In the genomic region with DNA sequence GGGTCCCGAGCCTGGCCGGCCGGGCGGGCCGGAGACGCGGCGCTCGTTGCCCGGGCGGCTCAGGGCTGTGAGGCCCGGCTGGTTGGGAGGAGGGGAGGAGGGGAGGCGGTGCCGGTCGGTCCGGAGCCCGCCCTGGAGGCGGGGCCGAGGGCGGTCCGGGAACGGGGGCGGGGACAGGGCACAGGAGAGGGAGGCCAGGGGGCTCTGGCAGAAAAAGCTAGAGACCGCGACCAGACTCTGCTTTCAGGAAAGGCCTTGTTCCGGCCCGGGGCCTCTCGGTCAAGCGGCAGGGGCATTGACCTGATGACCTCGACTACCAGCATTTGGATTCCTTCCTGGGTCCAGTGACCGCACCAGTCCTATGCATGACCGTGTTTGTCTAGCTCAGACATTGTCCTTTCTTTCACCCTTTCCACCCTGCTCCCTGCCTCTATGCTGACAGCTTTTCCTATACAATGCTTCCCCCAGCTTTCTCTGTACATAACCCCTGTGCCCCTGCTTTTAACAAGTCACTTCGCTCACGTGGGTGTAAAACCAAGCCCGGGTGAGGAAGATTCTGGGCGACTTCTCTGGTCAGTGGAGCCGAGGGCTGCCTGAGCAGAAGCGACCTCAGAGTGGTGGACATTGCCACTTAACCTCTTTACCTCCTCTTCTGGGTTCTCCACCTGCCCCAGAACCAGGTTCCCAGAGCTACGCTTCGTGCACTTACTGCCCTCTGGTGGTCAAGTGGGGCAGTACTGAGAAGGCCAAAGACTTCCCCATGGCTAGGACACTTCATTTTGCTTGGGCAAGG, we compare ENCODE assay signal across 8 mouse cellular contexts. TPM values are rescaled to one million over a fixed set of nuclear protein-coding genes. Genes with fewer than 3 reads are reported as not detected.
DNase-seq lines count a peak whose midpoint lies in the region; ATAC-seq and TF ChIP-seq lines count a peak whose summit lies in the region.

No protein-coding gene starts in this region.

- no peak for TF ChIP-seq POLR2A in olfactory bulb, adult 2 months (IDR thresholded peaks at IDR 0.05; ENCODE audit: insufficient read depth, low read depth, low read length)

- 3% methylated on average over 34 of the region's 40 CpGs for WGBS in forebrain, embryonic 11.5 days
- under 1% methylated on average over 27 of the region's 40 CpGs for WGBS in lung, embryonic 16.5 days
- WGBS in olfactory bulb, adult 2 months: under 1% methylated on average over 40 of the region's 40 CpGs

- DNase-seq in ES-E14 (ENCODE audit: low read depth, low spot score): no peak
- DNase-seq in c-Kit-positive CD71-positive TER-119-negative erythroid progenitor cells, embryonic 14.5 days (ENCODE audit: low read depth): peak; percentile 82
- peak; percentile 95 for DNase-seq in forebrain, embryonic 11.5 days (ENCODE audit: low spot score)
- DNase-seq in heart, postnatal 10 days: peak; percentile 91 to 94
- DNase-seq in kidney, postnatal 4 days: peak; percentile 94 to 96
- DNase-seq in thymus, postnatal 25 days: peak; percentile 86

- H3K4me2 ChIP-seq in forebrain, embryonic 11.5 days (ENCODE audit: low read depth, low read length, severe bottlenecking): peak overlapping the region; percentile 89
- H3K4me2 ChIP-seq in lung, embryonic 16.5 days (ENCODE audit: low read depth, low read length): peak overlapping the region; percentile 94

- H3K9me3 ChIP-seq in ES-E14 (ENCODE audit: control insufficient read depth, insufficient read depth, low read depth, low read length): no peaks in the 10 kb centered on the region
- H3K9me3 ChIP-seq in forebrain, embryonic 11.5 days (ENCODE audit: control insufficient read depth, low read length): no peaks in the 10 kb centered on the region
- H3K9me3 ChIP-seq in lung, embryonic 16.5 days (ENCODE audit: control insufficient read depth, low read length): no peaks in the 10 kb centered on the region

- peak; percentile 98 for ATAC-seq in forebrain, embryonic 11.5 days (replicated peaks; ENCODE audit: low FRiP score)
- ATAC-seq in lung, embryonic 16.5 days (ENCODE audit: low read depth): peak; percentile 98

- peak overlapping the region; percentile 80 to 87 for H3K4me3 ChIP-seq in ES-E14 (ENCODE audit: insufficient read depth in 1 of 2, low read depth in 1 of 2, low read length in 2 of 2, poor library complexity in 1 of 2, severe bottlenecking in 1 of 2)
- peak overlapping the region; percentile 71 for H3K4me3 ChIP-seq in forebrain, embryonic 11.5 days (ENCODE audit: low read depth, low read length)
- peak overlapping the region; percentile 70 for H3K4me3 ChIP-seq in lung, embryonic 16.5 days (ENCODE audit: low read length)
- H3K4me3 ChIP-seq in olfactory bulb, adult 2 months (ENCODE audit: insufficient read depth, low read depth, low read length): peak overlapping the region; percentile 65

- in situ Hi-C loops in ES-E14 (cut with MboI; ENCODE audit: low sequenced_read_pairs in 2 of 2, unreplicated experiment in 2 of 2): loop anchor here in 1 of 2 experiments (25.0 kb wide), 1 partner anchor 336 kb away; a partner anchor contains a TSS

- H3K36me3 ChIP-seq in ES-E14 (ENCODE audit: control insufficient read depth, insufficient read depth, low read length, poor library complexity, severe bottlenecking): 0 out of 2 replicates have a peak, but pooled peaks cover 2% of the 10 kb centered on the region
- H3K36me3 ChIP-seq in forebrain, embryonic 11.5 days (ENCODE audit: control insufficient read depth, insufficient read depth, low read length): no peaks in the 10 kb centered on the region
- no peaks in the 10 kb centered on the region for H3K36me3 ChIP-seq in lung, embryonic 16.5 days (ENCODE audit: control insufficient read depth, insufficient read depth, low read length)

- peak; percentile 83 for TF ChIP-seq CTCF in olfactory bulb, adult 2 months (IDR thresholded peaks at IDR 0.05; ENCODE audit: insufficient read depth, low read depth, low read length)

- H3K27ac ChIP-seq in ES-E14 (ENCODE audit: insufficient read depth, low read depth, low read length, poor library complexity, severe bottlenecking): peak overlapping the region; percentile 41; the same call in 1 of the 2 replicates
- peak overlapping the region; percentile 68 for H3K27ac ChIP-seq in forebrain, embryonic 11.5 days (ENCODE audit: low read depth, low read length)
- peak overlapping the region; percentile 59 for H3K27ac ChIP-seq in lung, embryonic 16.5 days (ENCODE audit: low read length)
- no peak overlapping the region for H3K27ac ChIP-seq in olfactory bulb, adult 2 months (ENCODE audit: insufficient read depth, low read depth, low read length)

- intact Hi-C loops in heart, postnatal 10 days (cut with DNase I): no loop called here

- H3K9ac ChIP-seq in ES-E14 (ENCODE audit: insufficient read depth, low read depth, low read length, poor library complexity, severe bottlenecking): peak overlapping the region; percentile 76
- peak overlapping the region; percentile 72 for H3K9ac ChIP-seq in forebrain, embryonic 11.5 days (ENCODE audit: low read length)
- peak overlapping the region; percentile 78 for H3K9ac ChIP-seq in lung, embryonic 16.5 days (ENCODE audit: low read length)

- H3K4me1 ChIP-seq in ES-E14 (ENCODE audit: control insufficient read depth in 2 of 2, insufficient read depth in 2 of 2, low read length in 2 of 2, poor library complexity in 1 of 2): peaks cover 7 to 15% of the 10 kb centered on the region in 2 experiments
- peaks cover 9% of the 10 kb centered on the region; the same call in 1 of the 2 replicates for H3K4me1 ChIP-seq in forebrain, embryonic 11.5 days (replicated peaks; ENCODE audit: control insufficient read depth, insufficient read depth, low read length)
- H3K4me1 ChIP-seq in lung, embryonic 16.5 days (replicated peaks; ENCODE audit: control insufficient read depth, insufficient read depth, low read length): peaks cover 13% of the 10 kb centered on the region
- peaks cover 10% of the 10 kb centered on the region for H3K4me1 ChIP-seq in olfactory bulb, adult 2 months (ENCODE audit: control insufficient read depth, insufficient read depth, low read length)

- no peaks in the 10 kb centered on the region for H3K27me3 ChIP-seq in forebrain, embryonic 11.5 days (ENCODE audit: control insufficient read depth, insufficient read depth, low read length)
- no peaks in the 10 kb centered on the region for H3K27me3 ChIP-seq in lung, embryonic 16.5 days (ENCODE audit: control insufficient read depth, insufficient read depth, low read depth, low read length)

TF ChIP-seq in ES-E14, 5 proteins besides CTCF, POLR2A, EP300 and RAD21:
- TF ChIP-seq ZC3H11A (IDR thresholded peaks at IDR 0.05; ENCODE audit: borderline replicate concordance, low read depth, low read length) (peak; percentile 16; the same call in 1 of the 2 replicates), HCFC1 (IDR thresholded peaks at IDR 0.05; ENCODE audit: borderline replicate concordance, insufficient read depth, low read length) (0 out of 2 replicates have a peak, but pooled peaks have one; percentile 45), ZNF384 (IDR thresholded peaks at IDR 0.05; ENCODE audit: low read depth, low read length) (no peak)

RNA-seq across cellular contexts. Expression of a gene that starts 13.2 kb away (rescaled TPM):
- total RNA-seq in ES-E14 (2012; rRNA removed): 0.40 and 0.48 TPM in 2 replicates
- not detected in 2 replicates for polyA plus RNA-seq in forebrain, embryonic 11.5 days (2014; fragmentation: Nextera tagmentation; extraction: Ambion mirVana)
- not detected for total RNA-seq in heart, postnatal 10 days (2021)
- polyA plus RNA-seq in lung, embryonic 16.5 days (2015; fragmentation: Nextera tagmentation; extraction: Ambion mirVana): 0.44 TPM in 1 of 2 replicates, not detected in the other
- not detected in 2 replicates for polyA plus RNA-seq in olfactory bulb, adult 2 months (2012; ENCODE audit: insufficient read depth, insufficient read length, low replicate concordance, missing spikeins)

RNA-seq across cellular contexts. Expression of a gene that starts 16.2 kb away (rescaled TPM):
- 2.7 and 5.9 TPM in 2 replicates for total RNA-seq in ES-E14 (2012; rRNA removed)
- 27.4 and 27.8 TPM in 2 replicates for polyA plus RNA-seq in forebrain, embryonic 11.5 days (2014; fragmentation: Nextera tagmentation; extraction: Ambion mirVana)
- 10 to 100 TPM; 24.3 to 26.2 TPM for total RNA-seq in heart, postnatal 10 days (2021)
- 7.6 and 8.6 TPM in 2 replicates for polyA plus RNA-seq in lung, embryonic 16.5 days (2015; fragmentation: Nextera tagmentation; extraction: Ambion mirVana)
- not detected in 2 replicates for polyA plus RNA-seq in olfactory bulb, adult 2 months (2012; ENCODE audit: insufficient read depth, insufficient read length, low replicate concordance, missing spikeins)

RNA-seq across cellular contexts. Expression of a gene that starts 42.9 kb away (rescaled TPM):
- 69.0 and 80.8 TPM in 2 replicates for total RNA-seq in ES-E14 (2012; rRNA removed)
- polyA plus RNA-seq in forebrain, embryonic 11.5 days (2014; fragmentation: Nextera tagmentation; extraction: Ambion mirVana): 22.0 and 22.4 TPM in 2 replicates
- 100 to 1,000 TPM in 1 of 2 experiments, 10 to 100 TPM in 1; 89.4 to 101 TPM for total RNA-seq in heart, postnatal 10 days (2021)
- polyA plus RNA-seq in lung, embryonic 16.5 days (2015; fragmentation: Nextera tagmentation; extraction: Ambion mirVana): 38.8 and 42.3 TPM in 2 replicates
- not detected in 2 replicates for polyA plus RNA-seq in olfactory bulb, adult 2 months (2012; ENCODE audit: insufficient read depth, insufficient read length, low replicate concordance, missing spikeins)

RNA-seq across cellular contexts. Expression of a gene that starts 51.1 kb away (rescaled TPM):
- 59.4 and 85.5 TPM in 2 replicates for total RNA-seq in ES-E14 (2012; rRNA removed)
- polyA plus RNA-seq in forebrain, embryonic 11.5 days (2014; fragmentation: Nextera tagmentation; extraction: Ambion mirVana): 265 TPM in 2 replicates
- total RNA-seq in heart, postnatal 10 days (2021): 10 to 100 TPM; 81.2 to 83.3 TPM
- polyA plus RNA-seq in lung, embryonic 16.5 days (2015; fragmentation: Nextera tagmentation; extraction: Ambion mirVana): 282 and 290 TPM in 2 replicates
- not detected in 2 replicates for polyA plus RNA-seq in olfactory bulb, adult 2 months (2012; ENCODE audit: insufficient read depth, insufficient read length, low replicate concordance, missing spikeins)

Comparison
In these comparisons a context has a peak if more than half of its experiments do, and no peak if none do; other contexts are left out.
1. RNA of a gene that starts 42.9 kb away (polyA plus RNA-seq): 38.8 to 42.3 TPM in lung, embryonic 16.5 days and 22.0 to 22.4 TPM in forebrain, embryonic 11.5 days; not detected in olfactory bulb, adult 2 months; every median in the first group is over 10 times any median in the second.
2. Peak in every context shown above with its lines, with median percentiles within 50 percentile points of each other: H3K4me3 ChIP-seq and H3K9ac ChIP-seq.